Mouse (Mus musculus) right cerebral cortex, adult 18-20 months (tissue): ENCODE data around the gene C5ar2.
"Not testable (repeated sequence)": the region's sequence is repeated elsewhere in the genome, so short reads cannot be mapped to it uniquely, and the experiment has no call there.

ENCODE experiments used
- DNase-seq: peaks from one replicate; pipeline ENCODE4 v3.0.0; 2022; ENCODE audit warnings: mixed read lengths

The C5ar2 gene

GRCm38 (mm10) chr7:16255963-16256362 is 12.0 kb upstream of the C5ar2 start:
- DNase-seq = not testable (repeated sequence)

- no peak for DNase-seq
Measured at GRCm38 (mm10) chr7:16254195-16254594, 10.2 kb upstream of the C5ar2 start.

- DNase-seq = no peak
Measured at GRCm38 (mm10) chr7:16250687-16251086, 6.7 kb upstream of the C5ar2 start.

- DNase-seq = no peak
Measured at GRCm38 (mm10) chr7:16245958-16246357, 2.0 kb upstream of the C5ar2 start.

- no peak for DNase-seq
Measured at GRCm38 (mm10) chr7:16242198-16242597, 1.8 kb downstream of the C5ar2 start.

- DNase-seq = no peak
Measured at GRCm38 (mm10) chr7:16241787-16242186, 2.2 kb downstream of the C5ar2 start.

GRCm38 (mm10) chr7:16240978-16241303 is 3.0 kb downstream of the C5ar2 start:
- no peak for DNase-seq

- no peak for DNase-seq
Measured at GRCm38 (mm10) chr7:16240281-16240977, 3.5 kb downstream of the C5ar2 start.

GRCm38 (mm10) chr7:16239554-16239997 is 4.4 kb downstream of the C5ar2 start:
- DNase-seq = no peak

- DNase-seq = no peak
Measured at GRCm38 (mm10) chr7:16229869-16230268, 14.1 kb downstream of the C5ar2 start.

GRCm38 (mm10) chr7:16221582-16222272 is 22.2 kb downstream of the C5ar2 start, which contains the start of gene Dhx34:
Gene Dhx34, minus strand, starts transcription at chr7:16222037.
- peak; percentile 96 for DNase-seq

GRCm38 (mm10) chr7:16213986-16214385 is 30.0 kb downstream of the C5ar2 start:
- no peak for DNase-seq

GRCm38 (mm10) chr7:16213196-16213595 is 30.8 kb downstream of the C5ar2 start:
- DNase-seq = no peak

GRCm38 (mm10) chr7:16210862-16211365 is 33.0 kb downstream of the C5ar2 start:
- no peak for DNase-seq

- no peak for DNase-seq
Measured at GRCm38 (mm10) chr7:16208781-16209665, 34.9 kb downstream of the C5ar2 start.

GRCm38 (mm10) chr7:16207496-16207895 is 36.5 kb downstream of the C5ar2 start:
- DNase-seq = peak; percentile 78

GRCm38 (mm10) chr7:16207076-16207475 is 36.9 kb downstream of the C5ar2 start:
- peak; percentile 10 for DNase-seq

- DNase-seq = no peak
Measured at GRCm38 (mm10) chr7:16204791-16205190, 39.2 kb downstream of the C5ar2 start.

- DNase-seq = no peak
Measured at GRCm38 (mm10) chr7:16203505-16203903, 40.5 kb downstream of the C5ar2 start.

- no peak for DNase-seq
Measured at GRCm38 (mm10) chr7:16202756-16203504, 41.0 kb downstream of the C5ar2 start.

- DNase-seq = no peak
Measured at GRCm38 (mm10) chr7:16201136-16201535, 42.8 kb downstream of the C5ar2 start.

GRCm38 (mm10) chr7:16198540-16198939 is 45.4 kb downstream of the C5ar2 start:
- DNase-seq = no peak
